In genomic region chr2:60122188-60122587, GRCm38 (mm10) we compare ENCODE assay signal across 10 mouse cellular contexts.
DNase-seq lines count a peak whose midpoint lies in the region; ATAC-seq and TF ChIP-seq lines count a peak whose summit lies in the region.
"Had no signal": no experiment of that assay in that cellular context is flagged by ENCODE, and none has a peak within 500 bp of the region (broad histone marks: within the 10 kb centered on the region; RNA-seq: fewer than 3 reads in every experiment).

No protein-coding gene starts in this region.

- H3K27me3 ChIP-seq in heart, embryonic 12.5 days (replicated peaks), result no peaks in the 10 kb centered on the region
- H3K27me3 ChIP-seq in heart, postnatal 0 days (ENCODE audit: control insufficient read depth, insufficient read depth, low read length), result no peaks in the 10 kb centered on the region

- no peak for ATAC-seq in heart, embryonic 12.5 days (ENCODE audit: insufficient number of reproducible peaks, low FRiP score)
- no peak for ATAC-seq in heart, postnatal 0 days (ENCODE audit: insufficient read depth, low read depth)
- ATAC-seq: CD4-positive, CD25-positive, alpha-beta regulatory T cell, adult 4 months had no signal

- no peak for TF ChIP-seq EP300 in heart, postnatal 0 days (IDR thresholded peaks at IDR 0.05; ENCODE audit: low read depth)

- H3K36me3 ChIP-seq in heart, embryonic 12.5 days, result no peaks in the 10 kb centered on the region
- H3K36me3 ChIP-seq in heart, postnatal 0 days (replicated peaks; ENCODE audit: control insufficient read depth, insufficient read depth, low read length), result no peaks in the 10 kb centered on the region

- no peak overlapping the region for H3K4me3 ChIP-seq in heart, embryonic 12.5 days
- no peak overlapping the region for H3K4me3 ChIP-seq in heart, postnatal 0 days (ENCODE audit: low read depth, low read length)
- H3K4me3 ChIP-seq: myocyte had no signal

- H3K4me2 ChIP-seq in heart, embryonic 12.5 days, result peak overlapping the region; percentile 18; the same call in 1 of the 2 replicates
- H3K4me2 ChIP-seq in heart, postnatal 0 days (ENCODE audit: low read depth, low read length), result peak overlapping the region; percentile 36; the same call in 1 of the 2 replicates

- peak overlapping the region; percentile 47; the same call in 1 of the 2 replicates for H3K27ac ChIP-seq in heart, embryonic 12.5 days (ENCODE audit: poor library complexity, severe bottlenecking)
- no peak overlapping the region for H3K27ac ChIP-seq in heart, postnatal 0 days (ENCODE audit: low read depth)

- intact Hi-C loops in left cerebral cortex, postnatal 10 days (cut with DNase I), result loop anchor here (5.0 kb wide), 2 partner anchors 85 kb away; partner anchors contain the start of genes Baz2b and March7

- DNase-seq in heart, postnatal 4 days, result no peak
- DNase-seq in Muller cell, postnatal 12 days (ENCODE audit: inconsistent ontology term), result peak; percentile 53
- DNase-seq in heart, postnatal 0 days (ENCODE audit: low spot score), result peak; percentile 42
- DNase-seq in mesoderm, embryonic 11.5 days (ENCODE audit: low read depth, low spot score), result peak; percentile 47
- DNase-seq in urinary bladder, adult 18-20 months (ENCODE audit: low spot score in 2 of 2), result no peak
- no peak for DNase-seq in spleen, postnatal 36 days (ENCODE audit: low spot score in 2 of 2)
- no peak for DNase-seq in left cerebral cortex, postnatal 10 days (ENCODE audit: extremely low spot score in 1 of 2, low spot score in 2 of 2)

- peaks cover 31% of the 10 kb centered on the region for H3K4me1 ChIP-seq in heart, embryonic 12.5 days (replicated peaks)
- peaks cover 41% of the 10 kb centered on the region for H3K4me1 ChIP-seq in heart, postnatal 0 days (ENCODE audit: control insufficient read depth, insufficient read depth)

- H3K9ac ChIP-seq in heart, embryonic 12.5 days, result no peak overlapping the region
- H3K9ac ChIP-seq in heart, postnatal 0 days (replicated peaks; ENCODE audit: low read depth, low read length), result no peak overlapping the region

- 40% methylated on average over 2 of the region's 2 CpGs for whole genome bisulfite sequencing in heart, embryonic 12.5 days
- WGBS in heart, postnatal 0 days, result 51% methylated on average over 2 of the region's 2 CpGs

- no peaks in the 10 kb centered on the region for H3K9me3 ChIP-seq in heart, embryonic 12.5 days (replicated peaks)
- H3K9me3 ChIP-seq in heart, postnatal 0 days (replicated peaks; ENCODE audit: control insufficient read depth, low read length), result no peaks in the 10 kb centered on the region

- TF ChIP-seq CTCF in heart, postnatal 0 days (IDR thresholded peaks at IDR 0.05; ENCODE audit: low read depth), result no peak

Comparison
In these comparisons a context has a peak if more than half of its experiments do, and no peak if none do; other contexts are left out.
1. DNase-seq: peak in Muller cell, postnatal 12 days (single experiment), heart, postnatal 0 days (single experiment) and mesoderm, embryonic 11.5 days (single experiment); none in heart, postnatal 4 days (single experiment), urinary bladder, adult 18-20 months (0 of 2), spleen, postnatal 36 days (0 of 2) and left cerebral cortex, postnatal 10 days (0 of 2).